11 mouse cellular contexts compared by ENCODE assay signal in the genomic region with DNA sequence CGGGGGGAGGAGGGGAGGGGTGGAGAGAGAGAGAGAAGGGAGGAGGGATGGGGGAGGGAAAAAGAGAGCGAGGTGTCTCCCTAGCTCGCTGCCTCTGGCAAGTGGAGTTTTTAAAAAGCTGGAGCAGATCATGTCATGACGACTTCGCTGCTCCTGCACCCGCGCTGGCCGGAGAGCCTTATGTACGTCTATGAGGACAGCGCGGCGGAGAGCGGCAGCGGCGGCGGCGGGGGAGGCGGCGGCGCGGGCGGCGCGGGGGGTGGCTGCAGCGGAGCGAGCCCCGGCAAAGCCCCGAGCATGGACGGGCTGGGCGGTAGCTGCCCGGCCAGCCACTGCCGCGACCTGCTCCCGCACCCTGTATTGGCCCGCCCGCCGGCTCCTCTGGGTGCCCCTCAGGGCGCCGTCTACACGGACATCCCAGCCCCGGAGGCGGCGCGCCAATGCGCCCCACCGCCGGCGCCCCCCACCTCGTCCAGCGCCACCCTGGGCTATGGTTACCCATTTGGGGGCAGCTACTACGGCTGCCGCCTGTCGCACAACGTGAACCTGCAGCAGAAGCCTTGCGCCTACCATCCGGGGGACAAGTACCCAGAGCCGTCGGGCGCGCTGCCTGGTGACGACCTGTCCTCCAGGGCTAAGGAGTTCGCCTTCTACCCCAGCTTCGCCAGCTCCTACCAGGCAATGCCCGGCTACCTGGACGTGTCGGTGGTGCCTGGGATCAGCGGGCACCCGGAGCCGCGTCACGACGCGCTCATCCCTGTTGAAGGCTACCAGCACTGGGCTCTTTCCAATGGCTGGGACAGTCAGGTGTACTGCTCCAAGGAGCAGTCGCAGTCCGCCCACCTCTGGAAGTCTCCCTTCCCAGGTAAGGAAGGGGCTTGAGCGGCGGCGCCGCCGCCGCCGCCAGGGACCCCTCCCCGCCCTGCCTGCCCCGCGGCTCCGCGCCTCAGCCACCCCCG. TPM values are rescaled to one million over a fixed set of nuclear protein-coding genes. Genes with fewer than 3 reads are reported as not detected.
A peak's percentile ranks its signal among the peaks of the same experiment; 100 is the strongest.
DNase-seq lines count a peak whose midpoint lies in the region; ATAC-seq and TF ChIP-seq lines count a peak whose summit lies in the region.
"Had no signal": no experiment of that assay in that cellular context is flagged by ENCODE, and none has a peak within 500 bp of the region (broad histone marks: within the 10 kb centered on the region; RNA-seq: fewer than 3 reads in every experiment).

A gene (plus strand): TSS at position 51 of the 959 bp plus-strand sequence.

- no peak for DNase-seq in heart, adult 11 months
- peak; percentile 58 for DNase-seq in midbrain, embryonic 10.5 days (ENCODE audit: low spot score)
- DNase-seq in right cerebral cortex, adult 18-20 months: no peak
- no peak for DNase-seq in adrenal gland, postnatal 10 days
- DNase-seq in layer of hippocampus, postnatal 10 days (ENCODE audit: low spot score in 2 of 2): no peak
- DNase-seq: B cell, adult 2 months had no signal

- H3K27ac ChIP-seq in heart, embryonic 11.5 days (ENCODE audit: low read depth, low read length): no peak within 1 kb of the TSS
- no peak within 1 kb of the TSS for H3K27ac ChIP-seq in forebrain, embryonic 15.5 days (replicated peaks)
- no peak within 1 kb of the TSS for H3K27ac ChIP-seq in midbrain, embryonic 10.5 days (replicated peaks)

- H3K4me2 ChIP-seq in heart, embryonic 11.5 days: peak within 1 kb of the TSS; percentile 50
- peak within 1 kb of the TSS; percentile 25 for H3K4me2 ChIP-seq in forebrain, embryonic 15.5 days (replicated peaks)

- no peak for TF ChIP-seq CTCF in E14TG2a.4 (conservative IDR thresholded peaks at IDR 0.05; ENCODE audit: low read length)

- H3K9me3 ChIP-seq in heart, embryonic 11.5 days (replicated peaks; ENCODE audit: control insufficient read depth, low read length): no peaks in the 10 kb centered on the region
- no peaks in the 10 kb centered on the region for H3K9me3 ChIP-seq in E14TG2a.4 (ENCODE audit: low read length)
- H3K9me3 ChIP-seq in forebrain, embryonic 15.5 days: no peaks in the 10 kb centered on the region
- H3K9me3 ChIP-seq in midbrain, embryonic 10.5 days (replicated peaks): no peaks in the 10 kb centered on the region

- peaks cover 6% of the 10 kb centered on the region; the same call in 1 of the 2 replicates for H3K4me1 ChIP-seq in heart, embryonic 11.5 days (ENCODE audit: control insufficient read depth, insufficient read depth, low read length)
- H3K4me1 ChIP-seq in E14TG2a.4 (replicated peaks; ENCODE audit: low read depth, low read length): peaks cover 29% of the 10 kb centered on the region
- H3K4me1 ChIP-seq in forebrain, embryonic 15.5 days: peaks cover 9% of the 10 kb centered on the region
- H3K4me1 ChIP-seq in midbrain, embryonic 10.5 days: peaks cover 15% of the 10 kb centered on the region

- ATAC-seq in heart, embryonic 11.5 days (replicated peaks; ENCODE audit: insufficient number of reproducible peaks, low FRiP score, low TSS enrichment): peak; percentile 42; the same call in 1 of the 2 replicates
- ATAC-seq in forebrain, embryonic 15.5 days (replicated peaks): peak; percentile 38; the same call in 1 of the 2 replicates

- peak within 1 kb of the TSS; percentile 22 for H3K4me3 ChIP-seq in heart, embryonic 11.5 days (ENCODE audit: low read depth, low read length)
- H3K4me3 ChIP-seq in E14TG2a.4 (replicated peaks; ENCODE audit: low read length): peak within 1 kb of the TSS; percentile 84
- peak within 1 kb of the TSS; percentile 15 for H3K4me3 ChIP-seq in forebrain, embryonic 15.5 days
- H3K4me3 ChIP-seq in midbrain, embryonic 10.5 days: peak within 1 kb of the TSS; percentile 40

- H3K36me3 ChIP-seq in heart, embryonic 11.5 days (ENCODE audit: control insufficient read depth, insufficient read depth, low read length): no peaks in the 10 kb centered on the region
- no peaks in the 10 kb centered on the region for H3K36me3 ChIP-seq in E14TG2a.4 (ENCODE audit: insufficient read depth, low read length)
- H3K36me3 ChIP-seq in forebrain, embryonic 15.5 days: no peaks in the 10 kb centered on the region
- H3K36me3 ChIP-seq in midbrain, embryonic 10.5 days: no peaks in the 10 kb centered on the region

- 2% methylated on average over 85 of the region's 88 CpGs for WGBS in heart, embryonic 11.5 days (ENCODE audit: insufficient replicate concordance)
- under 1% methylated on average over 66 of the region's 88 CpGs for WGBS in forebrain, embryonic 15.5 days
- WGBS in midbrain, embryonic 10.5 days: 1% methylated on average over 73 of the region's 88 CpGs

- peaks cover 97% of the 10 kb centered on the region for H3K27me3 ChIP-seq in heart, embryonic 11.5 days (ENCODE audit: control insufficient read depth, insufficient read depth, low read length)
- peaks cover 88% of the 10 kb centered on the region for H3K27me3 ChIP-seq in E14TG2a.4 (ENCODE audit: insufficient read depth, low read length)
- H3K27me3 ChIP-seq in forebrain, embryonic 15.5 days: peaks cover 97% of the 10 kb centered on the region
- H3K27me3 ChIP-seq in midbrain, embryonic 10.5 days (ENCODE audit: low read depth, poor library complexity, severe bottlenecking): peaks cover 100% of the 10 kb centered on the region

- H3K9ac ChIP-seq in heart, embryonic 11.5 days (ENCODE audit: low read depth, low read length): no peak within 1 kb of the TSS
- H3K9ac ChIP-seq in forebrain, embryonic 15.5 days (replicated peaks): no peak within 1 kb of the TSS

RNA-seq across cellular contexts. Expression of the gene that starts here (rescaled TPM):
- polyA plus RNA-seq in heart, embryonic 11.5 days (2014; fragmentation: Nextera tagmentation; extraction: Ambion mirVana): not detected in 2 replicates
- polyA plus RNA-seq in forebrain, embryonic 15.5 days (2015; fragmentation: Nextera tagmentation; extraction: Ambion mirVana): not detected in 2 replicates
- polyA plus RNA-seq in midbrain, embryonic 10.5 days (2016; fragmentation: Nextera tagmentation; extraction: Ambion mirVana): not detected in 2 replicates
- total RNA-seq in adrenal gland, postnatal 10 days (2021): not detected
- not detected for total RNA-seq in layer of hippocampus, postnatal 10 days (2021)
- total RNA-seq: adrenal gland, adult 8-10 months; left cerebral cortex, postnatal 14 days had no signal

Comparison
In these comparisons a context has a peak if more than half of its experiments do, and no peak if none do; other contexts are left out.
1. Peak in ATAC-seq, H3K4me3 ChIP-seq and H3K4me2 ChIP-seq in heart, embryonic 11.5 days; RNA of the gene not detected or under 1 TPM.
2. Peak in ATAC-seq, H3K4me3 ChIP-seq and H3K4me2 ChIP-seq in forebrain, embryonic 15.5 days; RNA of the gene not detected or under 1 TPM.
3. Peak in DNase-seq and H3K4me3 ChIP-seq in midbrain, embryonic 10.5 days; RNA of the gene not detected or under 1 TPM.
4. H3K4me3 ChIP-seq: peak in every context shown above with its lines; median percentile 84 in E14TG2a.4; 40 in midbrain, embryonic 10.5 days; 22 in heart, embryonic 11.5 days; 15 in forebrain, embryonic 15.5 days.